Mouse (Mus musculus) heart, embryonic 15.5 days (tissue): Measurements from ENCODE around the gene Dedd2. TPM values are rescaled to one million over a fixed set of nuclear protein-coding genes. Genes with fewer than 3 reads are reported as not detected.
"Not testable (repeated sequence)": the region's sequence is repeated elsewhere in the genome, so short reads cannot be mapped to it uniquely, and the experiment has no call there.

Experiments used
- ATAC-seq: fragments of 200-750 bp; cut with Nextera tagmentation; replicated peaks from 2 replicates; pipeline ENCODE4 v1.8.0; 2017; ENCODE audit warnings: low read depth, moderate TSS enrichment; ENCODE audit not compliant: insufficient number of reproducible peaks, insufficient read depth, low FRiP score
- H3K27ac ChIP-seq: fragments of 300-500 bp; sonication (generic); 2 replicates; pipeline ENCODE4 v1.5.1; 2015; ENCODE audit warnings: mild to moderate bottlenecking, inconsistent platforms
- H3K27me3 ChIP-seq: fragments of 300-500 bp; sonication (generic); 2 replicates; pipeline ENCODE4 v1.6.1; 2015; ENCODE audit warnings: inconsistent platforms
- H3K36me3 ChIP-seq: fragments of 300-500 bp; sonication (generic); 2 replicates; pipeline ENCODE4 v1.6.1; 2015; ENCODE audit warnings: mild to moderate bottlenecking, inconsistent platforms
- H3K4me1 ChIP-seq: fragments of 300-500 bp; sonication (generic); replicated peaks from 2 replicates; pipeline ENCODE4 v1.6.1; 2015; ENCODE audit warnings: inconsistent platforms
- H3K4me2 ChIP-seq: fragments of 300-500 bp; sonication (generic); 2 replicates; pipeline ENCODE4 v1.6.1; 2015; ENCODE audit warnings: inconsistent platforms, mild to moderate bottlenecking, moderate library complexity
- H3K4me3 ChIP-seq: fragments of 300-500 bp; sonication (generic); 2 replicates; pipeline ENCODE4 v1.5.1; 2015; ENCODE audit warnings: mild to moderate bottlenecking, inconsistent platforms
- H3K9ac ChIP-seq: fragments of 300-500 bp; sonication (generic); 2 replicates; pipeline ENCODE4 v1.6.1; 2015; ENCODE audit warnings: mild to moderate bottlenecking, inconsistent platforms
- H3K9me3 ChIP-seq: fragments of 300-500 bp; sonication (generic); replicated peaks from 2 replicates; pipeline ENCODE4 v1.6.1; 2016; ENCODE audit warnings: inconsistent platforms
- WGBS: fragments of 180-500 bp; shearing (Covaris S2); methylation state at CpG from one replicate; pipeline ENCODE4 v1.1.7; 2015; ENCODE audit warnings: mixed read lengths; 5-methylcytosine and 5-hydroxymethylcytosine counted together
- polyA plus RNA-seq: library from polyadenylated mRNA; unstranded; fragments of >200 nt; fragmentation: Nextera tagmentation; extraction: Ambion mirVana; gene quantifications from 2 replicates; pipeline ENCODE4 v1.2.1, GENCODE M21; 2015

Dedd2 gene
- 6.6 and 9.5 TPM in 2 replicates for polyA plus RNA-seq

DNA sequence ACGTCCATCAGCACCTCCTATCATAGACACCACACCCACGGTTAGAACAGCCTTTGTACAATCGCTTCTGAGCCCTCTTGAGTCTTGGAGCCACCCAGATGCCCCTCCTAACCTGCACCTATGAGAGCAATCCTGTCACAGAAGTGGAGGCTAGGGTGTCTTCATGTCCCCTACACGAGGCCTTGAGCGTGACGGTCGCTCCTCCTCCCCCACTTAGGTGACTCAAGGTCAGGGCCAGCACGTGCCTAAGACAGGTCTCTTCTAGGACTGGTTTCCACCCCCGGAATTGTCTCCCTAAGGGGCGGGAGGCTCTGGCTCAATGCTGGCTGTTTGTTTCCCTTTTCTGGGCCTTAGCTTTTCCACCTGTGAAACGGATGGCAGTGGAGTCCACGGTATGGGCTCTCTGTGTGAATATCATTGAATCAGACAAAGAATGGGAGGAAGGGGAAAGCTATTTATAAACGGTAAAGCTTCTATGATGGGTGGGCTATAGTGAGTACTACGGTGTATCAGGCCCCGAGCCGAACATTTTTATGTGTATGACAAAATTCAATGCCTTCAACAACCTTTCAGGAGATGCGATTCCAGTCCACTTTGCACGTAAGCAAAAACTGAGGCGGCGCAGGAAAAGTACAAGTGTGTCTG is at the start of gene Dedd2:
TSS of gene Dedd2 (minus strand) at position 159 of the 645 bp plus-strand sequence.
- H3K9ac ChIP-seq = peak within 1 kb of the TSS; percentile 82
- ATAC-seq = no peak
- WGBS = 3% methylated on average over 20 of the region's 20 CpGs
- H3K4me2 ChIP-seq = peak within 1 kb of the TSS; percentile 95
- peaks cover 33% of the 10 kb centered on the region for H3K4me1 ChIP-seq
- peak within 1 kb of the TSS; percentile 95 for H3K27ac ChIP-seq
- H3K9me3 ChIP-seq = no peaks in the 10 kb centered on the region
- peaks cover 16% of the 10 kb centered on the region; the same call in 1 of the 2 replicates for H3K36me3 ChIP-seq
- H3K27me3 ChIP-seq = no peaks in the 10 kb centered on the region
- H3K4me3 ChIP-seq = peak within 1 kb of the TSS; percentile 91

DNA sequence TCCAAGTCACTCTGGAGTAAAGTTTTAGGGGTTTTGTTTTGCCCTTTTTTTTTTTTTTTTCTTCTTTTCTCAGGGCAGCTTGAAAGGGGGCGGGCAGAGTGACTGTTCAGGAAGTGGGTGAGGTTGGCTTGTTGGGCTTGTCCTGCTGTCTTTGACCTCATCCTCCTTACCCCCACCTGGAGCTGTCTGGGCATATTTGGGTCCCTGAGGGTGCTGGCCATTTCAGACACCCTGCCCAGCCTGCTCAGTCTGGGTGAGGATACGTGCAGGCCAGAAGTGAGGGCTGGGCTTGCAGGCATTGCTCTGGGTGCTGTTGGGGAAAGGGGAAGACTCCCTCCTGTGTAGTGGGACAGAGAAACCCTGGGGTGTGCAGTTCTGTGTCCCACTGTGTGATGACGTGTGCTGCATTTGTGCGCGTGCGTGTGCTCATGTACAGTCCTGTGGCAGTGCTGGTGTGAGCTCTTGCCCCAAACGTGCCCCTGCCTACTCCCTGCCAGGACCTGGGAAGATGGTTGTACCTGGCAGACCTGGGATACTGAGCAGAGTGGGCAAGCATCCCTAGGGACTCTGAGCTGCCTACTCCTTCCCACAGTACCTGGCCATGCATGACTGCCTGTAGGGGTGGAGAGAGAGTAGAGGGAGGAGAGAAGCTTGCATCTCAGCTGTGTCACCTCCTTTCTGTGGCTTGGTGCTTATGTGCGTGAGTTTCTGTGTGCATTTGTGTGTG is 49.3 kb upstream of the Dedd2 start:
- Histone ChIP-seq H3K36me3 (peaks cover 15% of the 10 kb centered on the region; the same call in 1 of the 2 replicates), H3K4me2 (peak overlapping the region; percentile 80), H3K27ac (peak overlapping the region; percentile 79), H3K9ac (peak overlapping the region; percentile 38), H3K4me1 (peaks cover 49% of the 10 kb centered on the region), H3K9me3 (no peaks in the 10 kb centered on the region), H3K27me3 (no peaks in the 10 kb centered on the region), H3K4me3 (peak overlapping the region; percentile 69)
- ATAC-seq = no peak
- 78% methylated on average over 8 of the region's 8 CpGs for WGBS

DNA sequence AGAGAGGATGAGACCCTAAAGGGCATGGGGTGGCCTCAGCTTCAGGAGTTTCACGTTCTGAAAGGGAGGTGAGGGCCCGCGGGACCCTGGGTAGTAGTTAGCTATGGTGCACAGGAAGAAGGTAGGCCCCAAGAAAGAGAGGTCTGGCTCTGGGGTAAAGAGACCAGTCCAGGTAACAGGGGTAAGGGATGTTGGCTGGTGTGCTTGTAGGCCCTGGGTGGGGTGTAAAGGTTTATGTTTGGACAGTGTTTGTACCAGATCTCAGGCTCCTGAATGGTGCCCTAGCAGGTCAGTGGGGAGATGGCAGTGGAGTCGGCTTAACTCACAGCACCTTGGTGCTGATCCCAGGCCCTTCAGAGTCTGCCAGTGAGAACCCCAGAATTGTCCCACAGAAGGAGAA is 48.6 kb upstream of the Dedd2 start:
- peak overlapping the region; percentile 69 for H3K4me3 ChIP-seq
- H3K9me3 ChIP-seq = no peaks in the 10 kb centered on the region
- 34% methylated on average over 4 of the region's 4 CpGs for WGBS
- H3K27ac ChIP-seq = peak overlapping the region; percentile 79
- peak overlapping the region; percentile 81 for H3K9ac ChIP-seq
- H3K36me3 ChIP-seq = peaks cover 15% of the 10 kb centered on the region; the same call in 1 of the 2 replicates
- H3K4me1 ChIP-seq = peaks cover 42% of the 10 kb centered on the region
- H3K27me3 ChIP-seq = no peaks in the 10 kb centered on the region
- no peak for ATAC-seq
- H3K4me2 ChIP-seq = peak overlapping the region; percentile 80

DNA sequence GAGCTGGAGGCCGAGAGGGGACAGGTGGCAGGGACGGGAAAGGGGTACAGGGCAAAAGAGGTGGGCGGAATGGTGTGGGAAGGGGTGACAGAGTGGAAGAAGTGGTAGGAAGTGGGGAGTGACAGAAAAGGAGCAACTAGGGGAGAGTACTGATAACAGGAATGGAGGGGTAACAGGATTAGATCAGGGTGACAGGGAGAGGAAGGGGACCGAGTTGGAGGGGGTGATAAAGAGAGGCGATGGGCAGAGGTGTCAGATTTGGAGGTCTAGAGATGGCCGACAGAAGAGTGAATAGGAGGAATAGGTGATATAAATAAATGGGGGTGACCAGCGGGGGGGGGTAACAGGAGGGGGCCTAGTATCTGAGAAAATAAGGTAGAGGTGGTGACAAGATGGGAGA is 48.2 kb upstream of the Dedd2 start:
- Histone ChIP-seq H3K36me3 (peaks cover 15% of the 10 kb centered on the region; the same call in 1 of the 2 replicates), H3K4me2 (peak overlapping the region; percentile 80), H3K4me1 (peaks cover 38% of the 10 kb centered on the region), H3K27ac (peak overlapping the region; percentile 79), H3K9ac (peak overlapping the region; percentile 81), H3K4me3 (peak overlapping the region; percentile 69), H3K9me3 (no peaks in the 10 kb centered on the region), H3K27me3 (no peaks in the 10 kb centered on the region)
- ATAC-seq = no peak
- WGBS = 2% methylated on average over 7 of the region's 7 CpGs

DNA sequence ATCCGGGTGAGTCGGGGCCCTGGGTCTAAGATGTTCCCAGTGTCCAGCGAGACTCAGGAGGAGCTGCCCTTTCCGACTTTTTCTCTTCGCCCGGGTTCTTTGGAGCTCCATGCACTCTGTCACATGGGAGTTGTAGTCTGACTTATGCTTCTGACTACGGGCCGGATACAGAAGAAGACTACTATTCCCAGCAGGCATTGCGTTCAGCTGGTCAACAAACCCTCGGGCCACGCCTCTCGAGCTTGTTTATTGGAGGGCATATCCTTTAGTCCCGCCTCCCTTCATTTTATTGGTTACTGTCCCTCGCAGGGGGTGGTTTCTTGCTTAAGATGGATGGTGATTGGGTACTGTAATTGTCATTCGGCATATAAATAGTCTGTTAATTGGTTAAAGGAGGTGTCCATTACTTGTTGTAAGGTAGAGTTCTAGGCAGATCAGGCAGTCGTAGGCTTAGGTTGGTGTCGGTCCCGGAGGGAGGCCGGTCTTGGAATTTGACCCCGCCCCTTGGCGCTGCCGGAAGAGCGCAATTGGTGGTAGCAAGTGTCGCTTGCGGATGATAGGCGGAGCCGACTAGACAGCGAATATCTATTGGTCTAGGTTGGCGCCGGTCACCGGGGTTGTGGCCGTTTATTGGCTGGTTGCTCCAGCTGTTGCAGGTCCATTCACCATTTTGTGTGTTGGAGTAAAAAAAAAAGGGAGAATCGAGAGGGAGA is 47.5 kb upstream of the Dedd2 start:
- Histone ChIP-seq H3K4me3 (peak overlapping the region; percentile 69), H3K4me2 (peak overlapping the region; percentile 80), H3K27me3 (no peaks in the 10 kb centered on the region), H3K4me1 (peaks cover 34% of the 10 kb centered on the region), H3K27ac (peak overlapping the region; percentile 89), H3K9me3 (no peaks in the 10 kb centered on the region), H3K36me3 (peaks cover 15% of the 10 kb centered on the region; the same call in 1 of the 2 replicates), H3K9ac (peak overlapping the region; percentile 81)
- WGBS = under 1% methylated on average over 33 of the region's 33 CpGs
- ATAC-seq = peak; percentile 91

DNA sequence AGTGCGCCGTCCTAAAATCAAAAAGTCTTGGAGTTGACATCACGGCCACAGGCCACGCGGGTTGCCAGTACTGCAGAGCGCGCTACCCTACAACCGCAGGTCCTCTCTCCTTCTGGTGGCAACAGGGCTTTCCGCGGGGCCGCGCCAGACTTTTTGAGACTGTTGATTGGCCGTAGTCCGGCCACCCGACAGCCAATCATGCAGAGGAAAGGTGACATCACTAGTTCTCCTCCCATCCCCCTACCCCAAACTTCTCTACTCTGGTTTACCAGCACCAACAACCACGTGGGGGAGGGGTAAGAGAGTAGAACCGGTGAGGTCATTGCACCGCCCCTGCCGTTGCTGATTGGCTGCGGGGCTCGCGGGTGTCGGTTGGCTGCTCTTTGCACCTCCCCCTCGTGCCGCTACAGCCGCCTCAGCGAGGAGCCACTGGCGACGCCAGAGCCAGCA is 46.9 kb upstream of the Dedd2 start, which contains the start of gene Cic:
TSS of gene Cic (plus strand) at position 404 of the 450 bp plus-strand sequence.
- Histone ChIP-seq H3K9me3 (no peaks in the 10 kb centered on the region), H3K4me3 (peak within 1 kb of the TSS; percentile 69), H3K9ac (peak within 1 kb of the TSS; percentile 81), H3K4me2 (peak within 1 kb of the TSS; percentile 80), H3K36me3 (peaks cover 10% of the 10 kb centered on the region; the same call in 1 of the 2 replicates), H3K4me1 (peaks cover 32% of the 10 kb centered on the region), H3K27ac (peak within 1 kb of the TSS; percentile 89), H3K27me3 (no peaks in the 10 kb centered on the region)
- under 1% methylated on average over 29 of the region's 29 CpGs for WGBS
- peak; percentile 88 for ATAC-seq

DNA sequence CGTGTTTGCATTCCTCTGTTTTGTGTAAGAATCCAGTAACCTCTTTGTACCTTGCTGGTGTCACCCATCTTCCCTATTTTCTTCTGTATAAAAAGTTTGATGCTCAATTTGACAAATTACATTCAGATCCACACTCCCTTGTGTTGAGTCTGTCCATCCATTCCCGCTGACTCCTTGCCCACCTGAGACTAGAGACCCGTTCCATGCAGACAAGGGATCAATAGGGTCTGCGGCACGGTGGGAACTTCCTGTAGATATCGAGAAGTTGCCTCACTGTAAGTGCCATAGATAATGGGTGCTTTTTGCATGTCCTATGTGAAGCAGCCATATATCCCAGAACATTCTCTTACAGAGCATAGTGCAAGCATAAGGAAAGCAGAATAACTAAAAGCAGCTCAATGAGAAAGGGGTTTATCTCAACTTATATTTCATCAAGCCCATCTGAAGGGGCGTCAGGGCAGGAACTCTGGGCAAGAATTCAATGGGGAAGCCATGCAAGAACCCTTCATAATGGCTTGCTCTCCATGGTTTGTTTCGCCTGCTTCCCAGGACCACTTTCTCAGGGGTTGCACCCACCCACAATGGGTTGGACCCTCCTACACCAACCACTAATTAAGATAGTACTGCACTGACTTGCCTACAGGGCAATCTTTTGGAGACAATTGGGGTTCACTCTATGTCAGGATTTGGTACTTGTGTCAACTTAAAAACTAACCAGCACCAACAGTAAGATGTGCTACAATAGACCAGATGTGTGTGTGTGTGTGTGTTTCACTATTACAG is 46.0 kb upstream of the Dedd2 start:
- peaks cover 29% of the 10 kb centered on the region for H3K4me1 ChIP-seq
- H3K4me3 ChIP-seq = no peak overlapping the region
- WGBS = 73% methylated on average over 8 of the region's 8 CpGs
- H3K27ac ChIP-seq = no peak overlapping the region
- H3K4me2 ChIP-seq = peak overlapping the region; percentile 75; the same call in 1 of the 2 replicates
- 0 out of 2 replicates have a peak, but pooled peaks cover under 1% of the 10 kb centered on the region for H3K36me3 ChIP-seq
- no peak overlapping the region for H3K9ac ChIP-seq
- no peak for ATAC-seq
- no peaks in the 10 kb centered on the region for H3K27me3 ChIP-seq
- H3K9me3 ChIP-seq = no peaks in the 10 kb centered on the region

DNA sequence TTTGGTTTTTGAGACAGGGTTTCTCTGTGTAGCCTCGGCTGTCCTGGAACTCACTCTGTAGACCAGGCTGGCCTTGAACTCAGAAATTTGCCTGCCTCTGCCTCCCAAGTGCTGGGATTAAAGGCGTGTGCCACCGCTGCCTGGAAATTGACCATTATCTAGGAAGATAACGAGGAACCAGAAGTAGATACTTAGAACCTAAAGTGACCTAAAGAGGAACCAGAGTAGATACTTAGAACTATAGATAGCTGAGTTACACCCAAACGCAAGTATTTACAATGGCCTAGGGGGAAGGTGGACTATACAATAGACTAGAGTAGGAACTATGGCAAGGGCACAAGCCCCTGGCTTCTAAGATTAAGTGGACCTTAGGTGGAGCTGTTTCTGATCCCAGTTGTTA is 45.3 kb upstream of the Dedd2 start:
- H3K9ac ChIP-seq, H3K4me2 ChIP-seq, H3K36me3 ChIP-seq, ATAC-seq, H3K27ac ChIP-seq, H3K9me3 ChIP-seq, H3K27me3 ChIP-seq, H3K4me3 ChIP-seq: not testable (repeated sequence)
- WGBS = 76% methylated on average over 5 of the region's 5 CpGs
- H3K4me1 ChIP-seq = peaks cover 29% of the 10 kb centered on the region

DNA sequence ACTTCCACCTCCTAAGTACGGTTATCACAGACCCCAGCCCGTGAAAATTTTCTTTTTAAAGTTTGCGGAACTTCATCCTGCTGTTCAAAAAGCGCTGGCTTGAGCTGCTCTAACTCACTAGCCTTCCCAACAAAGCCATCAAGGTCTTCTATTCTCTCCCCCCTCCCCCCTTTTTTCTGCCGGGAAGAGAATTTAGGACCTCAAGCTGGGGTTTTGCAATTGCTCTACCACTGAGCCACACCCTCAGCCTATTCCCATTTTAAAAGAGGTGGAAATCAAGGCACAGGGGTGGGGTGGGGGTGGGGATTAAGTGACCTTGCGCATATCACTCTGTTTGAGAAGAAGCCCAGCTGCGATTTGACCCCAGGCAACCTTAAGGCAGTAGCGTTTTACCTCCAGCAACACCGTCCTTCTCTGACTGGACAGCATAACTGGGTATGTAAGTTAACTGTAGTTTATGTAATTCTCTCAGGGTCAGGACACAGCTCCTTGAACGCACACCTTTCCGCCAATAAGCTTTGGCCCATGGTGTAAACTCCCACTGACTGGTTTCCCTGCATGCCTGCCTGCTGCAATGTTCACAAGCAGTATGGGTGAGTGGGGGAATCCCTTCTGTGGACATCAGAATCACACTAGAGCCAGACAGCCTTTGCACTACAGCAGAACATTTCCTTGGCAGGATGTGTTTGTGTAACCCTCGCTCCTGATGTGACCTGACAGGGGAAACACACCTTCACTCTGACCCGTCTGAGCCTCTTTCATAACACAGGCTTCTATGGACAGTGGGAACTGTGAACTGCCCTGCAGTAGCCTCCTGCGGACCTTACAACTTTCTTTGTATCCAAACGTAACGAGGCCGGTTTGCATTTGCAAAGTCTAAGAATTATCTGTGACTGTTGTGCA is 43.8 kb upstream of the Dedd2 start:
- no peak for ATAC-seq
- Histone ChIP-seq H3K4me2 (no peak overlapping the region), H3K4me1 (peaks cover 13% of the 10 kb centered on the region), H3K4me3 (no peak overlapping the region), H3K27me3 (no peaks in the 10 kb centered on the region), H3K9me3 (no peaks in the 10 kb centered on the region), H3K9ac (no peak overlapping the region), H3K27ac (no peak overlapping the region), H3K36me3 (no peaks in the 10 kb centered on the region)
- 41% methylated on average over 17 of the region's 17 CpGs for WGBS

DNA sequence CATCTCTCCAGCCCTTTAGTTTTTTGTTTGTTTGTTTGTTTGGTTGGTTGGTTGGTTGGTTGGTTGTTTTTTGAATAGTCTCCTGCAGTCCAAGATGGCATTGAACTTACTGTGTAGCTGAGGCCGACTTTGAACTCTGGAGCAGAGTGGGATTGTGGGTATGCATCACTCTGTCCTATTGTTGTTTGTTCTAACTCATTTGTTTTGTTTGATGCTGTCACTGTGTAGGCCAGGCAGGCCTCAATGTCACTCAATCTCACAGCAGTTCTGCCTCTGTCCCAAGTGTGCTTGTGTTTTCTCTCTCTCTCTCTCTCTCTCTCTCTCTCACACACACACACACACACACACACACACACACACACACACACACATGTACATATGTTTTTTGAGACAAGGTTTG is 41.5 kb upstream of the Dedd2 start:
- H3K9ac ChIP-seq = no peak overlapping the region
- no peak overlapping the region for H3K27ac ChIP-seq
- H3K4me2 ChIP-seq = no peak overlapping the region
- H3K4me1 ChIP-seq = peaks cover 5% of the 10 kb centered on the region
- 65% methylated on average over 1 of the region's 1 CpGs for WGBS
- no peaks in the 10 kb centered on the region for H3K36me3 ChIP-seq
- no peaks in the 10 kb centered on the region for H3K9me3 ChIP-seq
- ATAC-seq = no peak
- H3K4me3 ChIP-seq = no peak overlapping the region
- H3K27me3 ChIP-seq = no peaks in the 10 kb centered on the region
